Mouse (Mus musculus): ENCODE measurements around the gene Hcn2. TPM values are rescaled to one million over a fixed set of nuclear protein-coding genes. Genes with fewer than 3 reads are reported as not detected.

The Hcn2 gene
- total and polyA plus RNA-seq, 2 experiments = 0.09 to 0.45 TPM

DNA sequence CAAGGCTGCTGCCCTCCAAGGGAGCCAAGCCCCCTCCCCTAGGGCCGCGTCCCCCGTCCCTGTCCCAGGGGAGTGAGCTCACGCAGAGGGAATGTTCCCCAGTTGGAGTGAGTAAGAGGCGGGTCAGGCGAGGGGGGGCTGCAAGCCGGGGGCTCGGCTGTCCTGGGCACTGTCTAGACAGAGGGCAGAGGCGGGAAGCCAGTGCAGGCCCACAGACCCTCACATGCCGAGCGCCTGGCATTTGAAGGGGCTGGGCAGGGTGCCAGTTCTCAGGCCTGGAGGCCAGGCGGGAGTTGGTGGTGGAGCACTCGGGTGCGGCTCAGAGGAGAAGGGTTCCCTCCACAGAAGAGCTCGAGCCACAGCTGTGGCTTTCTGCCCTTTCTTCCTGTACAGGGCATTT is 61.6 kb downstream of the Hcn2 start:
- 56% methylated on average over 15 of the region's 15 CpGs for WGBS
- DNase-seq (ENCODE audit: extremely low read depth, low read depth, low spot score) = no peak

DNA sequence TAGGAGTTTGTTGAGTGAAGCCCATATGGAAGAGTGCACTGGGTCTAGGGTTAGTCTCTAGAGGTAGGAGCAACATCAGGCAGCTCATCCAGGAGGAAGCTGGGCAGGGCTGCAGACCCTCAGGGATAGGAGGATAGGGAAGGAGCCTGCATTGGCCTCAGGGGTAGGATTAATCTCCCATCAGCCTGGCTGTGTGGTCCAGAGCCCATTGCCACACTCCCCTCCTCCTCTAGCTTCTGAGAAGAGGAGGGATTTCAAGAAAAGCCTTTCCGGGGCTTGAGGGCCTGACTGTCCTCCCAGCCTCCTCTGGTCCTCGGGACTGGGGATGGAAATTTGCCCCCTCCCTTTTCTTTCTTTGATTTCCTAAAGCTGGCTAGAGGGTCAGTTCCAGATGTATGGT is 62.8 kb downstream of the Hcn2 start:
- no peak overlapping the region for H3K4me3 ChIP-seq (ENCODE audit: insufficient read depth, low read depth, low read length)
- no peaks in the 10 kb centered on the region for H3K79me2 ChIP-seq (ENCODE audit: control insufficient read depth, insufficient read depth, low read length)
- TF ChIP-seq POLR2A (IDR thresholded peaks at IDR 0.05; ENCODE audit: extremely low read depth, insufficient read depth, low read length) (no peak), CTCF (IDR thresholded peaks at IDR 0.05; ENCODE audit: low read depth, low read length) (no peak)
- WGBS = 62% methylated on average over 2 of the region's 2 CpGs
- H3K36me3 ChIP-seq (ENCODE audit: control insufficient read depth, insufficient read depth, low read length) = no peaks in the 10 kb centered on the region
- no peak overlapping the region for H3K9ac ChIP-seq (ENCODE audit: low read depth, low read length)
- no peak overlapping the region for H3K27ac ChIP-seq (replicated peaks; ENCODE audit: insufficient read depth, low read depth, low read length)
- no peak for DNase-seq (ENCODE audit: extremely low read depth, low read depth, low spot score)
- no peaks in the 10 kb centered on the region; the same call in 1 of the 2 replicates for H3K4me1 ChIP-seq (ENCODE audit: control insufficient read depth, insufficient read depth, low read length)
- H3K27me3 ChIP-seq (ENCODE audit: control insufficient read depth, insufficient read depth, low read length) = no peaks in the 10 kb centered on the region

More for the DNA sequence above, 61.6 kb downstream of the Hcn2 start:
- no peaks in the 10 kb centered on the region for H3K36me3 ChIP-seq (ENCODE audit: control insufficient read depth, insufficient read depth, low read length)
- H3K27me3 ChIP-seq (ENCODE audit: control insufficient read depth, insufficient read depth, low read length) = no peaks in the 10 kb centered on the region
- H3K79me2 ChIP-seq (ENCODE audit: control insufficient read depth, insufficient read depth, low read length) = no peaks in the 10 kb centered on the region
- H3K9ac ChIP-seq (ENCODE audit: low read depth, low read length) = no peak overlapping the region
- H3K4me1 ChIP-seq (ENCODE audit: control insufficient read depth, insufficient read depth, low read length) = no peaks in the 10 kb centered on the region; the same call in 1 of the 2 replicates
- H3K4me3 ChIP-seq (ENCODE audit: insufficient read depth, low read depth, low read length) = no peak overlapping the region
- H3K27ac ChIP-seq (replicated peaks; ENCODE audit: insufficient read depth, low read depth, low read length) = no peak overlapping the region
- TF ChIP-seq CTCF (IDR thresholded peaks at IDR 0.05; ENCODE audit: low read depth, low read length) = no peak
- no peak for TF ChIP-seq POLR2A (IDR thresholded peaks at IDR 0.05; ENCODE audit: extremely low read depth, insufficient read depth, low read length)

DNA sequence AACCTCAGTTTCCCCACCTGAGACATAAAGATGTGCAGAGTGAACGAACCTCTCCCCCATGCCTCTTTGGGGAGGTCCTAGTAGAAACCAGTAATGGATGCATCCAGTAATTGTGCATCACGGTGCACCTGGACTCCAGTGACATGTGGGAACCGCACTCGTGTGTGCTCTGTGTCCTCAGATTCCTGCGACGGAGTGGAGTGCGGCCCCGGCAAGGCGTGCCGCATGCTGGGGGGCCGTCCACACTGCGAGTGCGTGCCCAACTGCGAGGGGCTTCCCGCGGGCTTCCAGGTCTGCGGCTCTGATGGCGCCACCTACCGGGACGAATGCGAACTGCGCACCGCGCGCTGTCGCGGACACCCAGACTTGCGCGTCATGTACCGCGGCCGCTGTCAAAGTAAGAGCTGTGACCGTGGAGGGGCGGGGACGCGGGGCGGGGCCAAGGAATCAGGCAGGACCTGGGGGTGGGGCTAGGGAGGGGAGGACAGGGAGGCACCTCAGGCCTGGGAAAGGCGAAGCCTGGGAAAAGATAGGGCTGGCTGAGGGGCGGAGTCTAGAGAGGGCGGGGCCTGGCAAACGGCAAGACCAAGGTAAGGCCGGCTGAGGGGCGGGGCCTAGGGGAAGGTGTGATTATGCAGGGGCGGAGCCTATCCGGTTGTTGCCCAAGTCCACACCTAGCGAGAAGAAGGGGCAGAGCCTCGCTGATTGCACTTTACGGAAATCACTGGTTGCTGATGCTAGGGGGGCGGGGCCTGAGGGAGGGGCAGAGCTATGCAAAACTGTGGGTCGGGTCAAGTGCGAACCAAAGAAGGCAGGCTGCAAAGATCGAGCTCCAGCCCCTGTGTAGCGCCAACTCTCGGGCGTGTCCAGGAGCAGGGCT is 63.6 kb downstream of the Hcn2 start:
- WGBS = 3% methylated on average over 55 of the region's 55 CpGs
- H3K4me1 ChIP-seq (ENCODE audit: control insufficient read depth, insufficient read depth, low read length) = no peaks in the 10 kb centered on the region; the same call in 1 of the 2 replicates
- TF ChIP-seq CTCF (IDR thresholded peaks at IDR 0.05; ENCODE audit: low read depth, low read length) = peak; percentile 88
- no peak for TF ChIP-seq POLR2A (IDR thresholded peaks at IDR 0.05; ENCODE audit: extremely low read depth, insufficient read depth, low read length)
- H3K27me3 ChIP-seq (ENCODE audit: control insufficient read depth, insufficient read depth, low read length) = no peaks in the 10 kb centered on the region
- peak overlapping the region; percentile 39; the same call in 1 of the 2 replicates for H3K4me3 ChIP-seq (ENCODE audit: insufficient read depth, low read depth, low read length)
- H3K9ac ChIP-seq (ENCODE audit: low read depth, low read length) = no peak overlapping the region
- no peaks in the 10 kb centered on the region for H3K79me2 ChIP-seq (ENCODE audit: control insufficient read depth, insufficient read depth, low read length)
- H3K36me3 ChIP-seq (ENCODE audit: control insufficient read depth, insufficient read depth, low read length) = no peaks in the 10 kb centered on the region
- H3K27ac ChIP-seq (replicated peaks; ENCODE audit: insufficient read depth, low read depth, low read length) = no peak overlapping the region
- DNase-seq (ENCODE audit: extremely low read depth, low read depth, low spot score) = peak; percentile 94

DNA sequence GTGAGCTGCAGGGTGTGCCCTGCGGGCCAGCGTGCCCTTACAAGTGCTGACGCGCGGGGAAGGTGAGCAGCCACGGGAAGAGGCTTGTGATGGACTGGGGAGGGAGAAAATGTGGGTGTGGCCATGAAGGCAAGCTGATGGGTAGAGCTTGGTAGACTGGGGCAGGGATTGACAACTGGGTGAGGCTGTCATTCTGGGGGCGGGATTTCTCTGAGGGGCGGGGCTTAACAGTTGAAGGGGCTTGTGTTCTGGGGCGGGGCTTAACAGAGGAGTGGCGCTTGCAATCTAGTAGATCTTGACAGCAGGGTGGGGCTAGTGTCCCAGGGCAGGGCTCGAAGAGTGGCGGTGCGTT is 64.2 kb downstream of the Hcn2 start:
- Histone ChIP-seq H3K9ac (ENCODE audit: low read depth, low read length) (no peak overlapping the region), H3K36me3 (ENCODE audit: control insufficient read depth, insufficient read depth, low read length) (no peaks in the 10 kb centered on the region), H3K4me1 (ENCODE audit: control insufficient read depth, insufficient read depth, low read length) (no peaks in the 10 kb centered on the region; the same call in 1 of the 2 replicates), H3K4me3 (ENCODE audit: insufficient read depth, low read depth, low read length) (peak overlapping the region; percentile 39; the same call in 1 of the 2 replicates), H3K79me2 (ENCODE audit: control insufficient read depth, insufficient read depth, low read length) (no peaks in the 10 kb centered on the region), H3K27ac (replicated peaks; ENCODE audit: insufficient read depth, low read depth, low read length) (no peak overlapping the region), H3K27me3 (ENCODE audit: control insufficient read depth, insufficient read depth, low read length) (no peaks in the 10 kb centered on the region)
- TF ChIP-seq CTCF (IDR thresholded peaks at IDR 0.05; ENCODE audit: low read depth, low read length) (no peak), POLR2A (IDR thresholded peaks at IDR 0.05; ENCODE audit: extremely low read depth, insufficient read depth, low read length) (no peak)
- WGBS = 2% methylated on average over 12 of the region's 13 CpGs
- DNase-seq (ENCODE audit: extremely low read depth, low read depth, low spot score) = no peak

DNA sequence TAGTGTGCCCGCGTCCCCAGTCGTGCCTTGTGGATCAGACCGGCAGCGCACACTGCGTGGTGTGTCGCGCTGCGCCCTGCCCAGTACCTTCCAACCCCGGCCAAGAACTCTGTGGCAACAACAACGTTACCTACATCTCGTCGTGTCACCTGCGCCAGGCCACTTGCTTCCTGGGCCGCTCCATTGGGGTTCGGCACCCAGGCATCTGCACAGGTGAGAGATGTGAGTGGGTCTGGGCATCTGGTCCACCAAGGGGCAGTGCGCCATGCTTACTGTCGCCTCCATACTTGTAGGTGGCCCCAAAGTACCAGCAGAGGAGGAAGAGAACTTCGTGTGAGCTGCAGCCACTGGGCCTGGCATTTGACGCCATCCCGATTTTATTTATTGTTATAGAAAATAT is 64.7 kb downstream of the Hcn2 start:
- Histone ChIP-seq H3K9ac (ENCODE audit: low read depth, low read length) (0 out of 2 replicates have a peak overlapping the region, but pooled peaks have one; percentile 12), H3K4me3 (ENCODE audit: insufficient read depth, low read depth, low read length) (no peak overlapping the region), H3K27me3 (ENCODE audit: control insufficient read depth, insufficient read depth, low read length) (no peaks in the 10 kb centered on the region), H3K79me2 (ENCODE audit: control insufficient read depth, insufficient read depth, low read length) (no peaks in the 10 kb centered on the region), H3K27ac (replicated peaks; ENCODE audit: insufficient read depth, low read depth, low read length) (no peak overlapping the region), H3K4me1 (ENCODE audit: control insufficient read depth, insufficient read depth, low read length) (no peaks in the 10 kb centered on the region; the same call in 1 of the 2 replicates), H3K36me3 (ENCODE audit: control insufficient read depth, insufficient read depth, low read length) (no peaks in the 10 kb centered on the region)
- no peak for TF ChIP-seq CTCF (IDR thresholded peaks at IDR 0.05; ENCODE audit: low read depth, low read length)
- TF ChIP-seq POLR2A (IDR thresholded peaks at IDR 0.05; ENCODE audit: extremely low read depth, insufficient read depth, low read length) = no peak
- WGBS = 32% methylated on average over 21 of the region's 21 CpGs
- no peak for DNase-seq (ENCODE audit: extremely low read depth, low read depth, low spot score)

DNA sequence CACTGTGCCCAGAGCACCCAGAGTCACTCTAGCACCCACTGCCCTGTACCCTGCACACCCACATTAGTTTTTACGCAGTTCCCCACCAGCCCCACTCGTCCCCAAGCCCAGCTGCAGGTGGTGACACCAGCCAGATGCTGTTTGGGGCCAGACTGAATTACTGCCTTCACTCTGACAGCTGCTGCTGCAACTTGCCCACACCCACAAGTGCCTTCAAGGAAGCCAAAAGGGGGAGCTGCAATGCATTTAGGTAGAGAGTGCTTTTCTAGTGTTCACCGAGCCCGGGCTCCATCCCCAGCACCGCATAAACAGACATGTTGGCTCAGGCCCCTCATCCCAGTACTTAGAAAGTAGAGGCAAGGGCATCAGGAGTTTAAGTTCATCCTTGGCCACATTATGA is 65.5 kb downstream of the Hcn2 start:
- 80% methylated on average over 5 of the region's 5 CpGs for WGBS
- Histone ChIP-seq H3K9ac (ENCODE audit: low read depth, low read length) (no peak overlapping the region), H3K4me3 (ENCODE audit: insufficient read depth, low read depth, low read length) (no peak overlapping the region), H3K36me3 (ENCODE audit: control insufficient read depth, insufficient read depth, low read length) (no peaks in the 10 kb centered on the region), H3K27me3 (ENCODE audit: control insufficient read depth, insufficient read depth, low read length) (no peaks in the 10 kb centered on the region), H3K79me2 (ENCODE audit: control insufficient read depth, insufficient read depth, low read length) (no peaks in the 10 kb centered on the region), H3K4me1 (ENCODE audit: control insufficient read depth, insufficient read depth, low read length) (no peaks in the 10 kb centered on the region; the same call in 1 of the 2 replicates), H3K27ac (replicated peaks; ENCODE audit: insufficient read depth, low read depth, low read length) (no peak overlapping the region)
- TF ChIP-seq CTCF (IDR thresholded peaks at IDR 0.05; ENCODE audit: low read depth, low read length) = no peak
- TF ChIP-seq POLR2A (IDR thresholded peaks at IDR 0.05; ENCODE audit: extremely low read depth, insufficient read depth, low read length) = no peak
- DNase-seq (ENCODE audit: extremely low read depth, low read depth, low spot score) = no peak

Measured in liver, adult 2 months (tissue).